Mouse (Mus musculus) lung, postnatal 14 days (tissue): Measurements from ENCODE around the gene St3gal2.
A peak's percentile ranks its signal among the peaks of the same experiment; 100 is the strongest.
"Not testable (repeated sequence)": the region's sequence is repeated elsewhere in the genome, so short reads cannot be mapped to it uniquely, and the experiment has no call there.

Experiments used
- DNase-seq: peaks from one replicate; pipeline ENCODE4 v3.0.0; 2021

The St3gal2 gene

GRCm38 (mm10) chr8:110954776-110955175 lies 35.1 kb downstream of the St3gal2 start:
- no peak for DNase-seq

GRCm38 (mm10) chr8:110956619-110957450 lies 37.1 kb downstream of the St3gal2 start:
- DNase-seq: no peak

GRCm38 (mm10) chr8:110957471-110957870 lies 37.7 kb downstream of the St3gal2 start:
- no peak for DNase-seq

- no peak for DNase-seq
Measured at GRCm38 (mm10) chr8:110958135-110958534, 38.4 kb downstream of the St3gal2 start.

GRCm38 (mm10) chr8:110958553-110958952 lies 38.8 kb downstream of the St3gal2 start:
- DNase-seq: not testable (repeated sequence)

- DNase-seq: no peak
Measured at GRCm38 (mm10) chr8:110959071-110959780, 39.5 kb downstream of the St3gal2 start.

- no peak for DNase-seq
Measured at GRCm38 (mm10) chr8:110959906-110960305, 40.2 kb downstream of the St3gal2 start.

- DNase-seq: no peak
Measured at GRCm38 (mm10) chr8:110963051-110963450, 43.3 kb downstream of the St3gal2 start.

GRCm38 (mm10) chr8:110964666-110965065 lies 44.9 kb downstream of the St3gal2 start:
- DNase-seq: no peak

- peak; percentile 86 for DNase-seq
Measured at GRCm38 (mm10) chr8:110965594-110965993, 45.9 kb downstream of the St3gal2 start.

GRCm38 (mm10) chr8:110966586-110966985 lies 46.9 kb downstream of the St3gal2 start:
- peak; percentile 43 for DNase-seq

GRCm38 (mm10) chr8:110967326-110967725 lies 47.6 kb downstream of the St3gal2 start:
- DNase-seq: no peak

- peak; percentile 88 for DNase-seq
Measured at GRCm38 (mm10) chr8:110969910-110970770, 50.4 kb downstream of the St3gal2 start.

GRCm38 (mm10) chr8:110976532-110976931 lies 56.8 kb downstream of the St3gal2 start:
- DNase-seq: not testable (repeated sequence)

- DNase-seq: not testable (repeated sequence)
Measured at GRCm38 (mm10) chr8:110977987-110978386, 58.3 kb downstream of the St3gal2 start.

GRCm38 (mm10) chr8:110981304-110981703 lies 61.6 kb downstream of the St3gal2 start:
- DNase-seq: no peak

- no peak for DNase-seq
Measured at GRCm38 (mm10) chr8:110987805-110988744, 68.4 kb downstream of the St3gal2 start.

GRCm38 (mm10) chr8:110990017-110990416 lies 70.3 kb downstream of the St3gal2 start:
- no peak for DNase-seq

GRCm38 (mm10) chr8:110996641-110997430 lies 77.1 kb downstream of the St3gal2 start:
- no peak for DNase-seq

- DNase-seq: peak; percentile 87
Measured at GRCm38 (mm10) chr8:110997547-110998531, 78.1 kb downstream of the St3gal2 start, which contains the start of gene Ddx19a. Ddx19a (minus strand) TSS chr8:110997800.
